Mouse (Mus musculus) heart, postnatal 25 days (tissue): ENCODE measurements at regions not wholly inside any gene's neighbourhood (a gene's known extent, or its start where the extent isn't known, plus 50 kb on each side); places are given as distances from the start of the nearest gene placed in this dataset.

ENCODE experiments used
- DNase-seq: peaks from one replicate; pipeline ENCODE4 v3.0.0; 2022; ENCODE audit warnings: low spot score
- intact Hi-C: fragments of 180-260 bp; cut with DNase I; formaldehyde crosslinking; loops from one replicate; pipeline ENCODE4 v1.15.1; 2025

DNA sequence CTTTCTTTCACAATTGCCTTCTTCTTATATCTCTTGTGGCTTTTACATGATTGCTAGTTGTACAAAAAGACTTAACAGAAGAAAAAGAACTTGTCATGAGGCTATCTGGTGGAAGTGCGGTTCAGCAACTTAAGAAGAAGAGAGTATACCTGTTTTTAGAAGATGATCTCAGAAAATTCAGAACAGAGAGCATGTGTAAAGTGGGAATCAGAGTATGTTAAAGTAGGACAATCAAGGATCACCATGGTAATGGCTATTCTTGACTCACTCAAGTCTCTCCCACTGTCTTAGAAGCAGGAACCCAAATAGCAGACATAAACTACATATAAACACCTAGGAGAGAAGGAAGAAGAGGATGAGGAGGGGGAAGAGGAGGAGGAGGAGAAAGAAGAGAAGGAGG, 857.9 kb upstream of the Nr2f1 start:
- DNase-seq = no peak
- intact Hi-C loops = no loop called here

DNA sequence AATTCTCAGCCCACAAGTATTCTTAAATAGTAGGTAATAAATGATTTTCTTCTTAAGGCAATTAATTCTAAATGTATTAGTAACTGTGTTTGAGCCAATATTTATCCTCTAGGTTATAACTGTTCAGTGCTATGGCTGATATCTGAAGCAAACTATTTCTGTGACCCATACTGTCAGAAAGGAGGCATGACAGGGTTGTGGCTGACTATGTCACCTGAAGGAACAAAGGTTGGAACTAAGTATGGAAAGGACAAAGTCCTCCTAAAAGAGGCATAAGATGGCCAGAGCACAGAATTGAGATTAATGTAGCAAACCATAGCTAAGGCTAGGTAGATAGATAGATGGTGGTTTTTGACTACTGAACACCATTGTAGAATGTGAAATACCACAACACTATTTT, 854.9 kb upstream of the Nr2f1 start:
- DNase-seq = no peak
- intact Hi-C loops = no loop called here

DNA sequence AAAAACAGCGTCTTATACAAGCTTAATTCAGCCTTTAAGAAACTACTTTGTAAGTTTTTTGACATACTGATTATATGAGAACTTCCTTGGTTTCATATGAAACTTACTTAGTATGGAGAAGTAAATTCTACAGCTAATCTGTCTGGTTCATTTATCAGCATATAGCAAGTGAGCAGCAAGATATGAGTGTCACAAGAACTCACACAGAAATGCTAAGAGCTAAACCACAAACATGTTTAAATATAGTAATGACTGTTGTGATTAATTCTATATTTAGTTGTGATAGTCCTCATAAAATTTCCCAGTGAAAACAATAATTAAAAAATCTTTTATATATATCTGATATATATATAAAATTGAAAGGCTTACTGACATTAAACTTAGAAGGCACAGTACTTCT, 853.9 kb upstream of the Nr2f1 start:
- no peak for DNase-seq
- intact Hi-C loops = no loop called here

DNA sequence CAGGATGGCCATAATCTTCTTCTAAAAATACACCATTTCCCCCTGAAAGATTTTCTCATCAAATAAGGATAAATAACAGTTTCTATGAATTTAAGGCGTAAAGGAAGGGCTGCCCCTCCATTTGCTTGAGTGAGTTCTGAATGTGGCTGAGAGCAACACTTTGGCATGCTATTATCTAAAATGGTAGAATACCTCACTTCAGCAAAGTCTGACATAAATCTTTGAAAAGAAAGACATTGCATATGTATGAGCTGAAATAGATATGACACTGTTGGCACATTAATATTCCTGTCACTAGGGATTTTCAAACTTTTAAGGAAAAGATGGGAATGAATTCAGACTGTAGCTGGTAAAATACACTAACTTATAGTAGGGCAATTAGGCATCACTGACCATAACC, 847.7 kb upstream of the Nr2f1 start:
- no peak for DNase-seq
- intact Hi-C loops = no loop called here

DNA sequence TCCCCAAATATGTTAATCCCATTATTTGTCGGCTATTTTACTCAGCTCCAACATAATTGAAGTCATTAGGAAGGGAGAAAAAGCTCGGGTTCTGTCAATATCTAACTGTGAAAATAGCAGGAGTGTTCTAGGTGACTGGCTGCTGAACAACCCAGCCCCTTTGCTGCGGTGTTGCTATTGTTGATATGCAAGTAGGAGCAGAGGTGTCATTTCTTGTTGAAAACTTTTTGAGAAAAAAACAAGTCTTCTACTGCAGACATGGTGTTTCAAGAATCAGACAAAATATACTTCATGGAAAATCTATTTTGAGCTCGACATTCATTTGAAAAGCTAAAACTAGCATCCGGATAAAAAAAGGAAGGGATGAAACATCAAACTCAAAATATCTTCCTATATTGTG, 845.1 kb upstream of the Nr2f1 start:
- no peak for DNase-seq
- intact Hi-C loops = no loop called here

DNA sequence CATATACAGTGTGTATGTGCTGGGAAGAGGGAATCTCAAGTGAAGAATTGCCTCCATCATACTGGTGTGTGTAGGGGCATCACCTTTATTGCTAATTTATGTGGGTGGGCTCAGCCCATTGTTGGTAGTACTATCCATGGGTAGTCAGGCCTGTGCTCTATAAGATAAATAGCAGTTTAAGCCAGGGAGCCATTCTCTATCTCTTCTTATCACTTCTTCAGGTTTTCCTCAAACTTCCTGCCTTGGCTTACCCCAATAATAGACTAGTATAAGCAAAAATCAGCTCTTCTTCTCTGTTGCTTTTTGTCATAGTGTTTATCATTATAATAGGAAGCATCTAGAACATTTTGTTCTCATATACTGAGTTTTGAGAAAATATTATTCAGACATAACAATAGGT, 838.3 kb upstream of the Nr2f1 start:
- intact Hi-C loops = no loop called here
- no peak for DNase-seq

DNA sequence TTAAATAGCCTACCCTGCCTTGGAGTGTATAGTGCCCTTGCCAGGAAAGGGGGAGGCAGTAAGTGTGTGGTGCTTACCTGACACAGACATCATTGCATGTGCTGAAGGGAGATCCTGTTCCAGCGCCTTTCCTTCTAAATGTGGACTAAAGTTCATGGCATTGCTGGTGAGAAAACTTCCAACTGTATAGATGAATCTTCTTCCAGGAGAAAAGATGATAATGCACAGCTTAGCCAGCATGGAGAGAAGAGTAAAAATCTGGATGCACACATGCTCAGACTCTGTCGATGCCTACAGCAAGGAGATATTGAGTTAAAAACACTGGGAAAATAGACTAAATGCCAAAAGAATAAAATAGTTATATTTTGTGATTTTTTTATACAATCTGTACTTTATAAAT, 835.7 kb upstream of the Nr2f1 start:
- intact Hi-C loops = no loop called here
- no peak for DNase-seq

DNA sequence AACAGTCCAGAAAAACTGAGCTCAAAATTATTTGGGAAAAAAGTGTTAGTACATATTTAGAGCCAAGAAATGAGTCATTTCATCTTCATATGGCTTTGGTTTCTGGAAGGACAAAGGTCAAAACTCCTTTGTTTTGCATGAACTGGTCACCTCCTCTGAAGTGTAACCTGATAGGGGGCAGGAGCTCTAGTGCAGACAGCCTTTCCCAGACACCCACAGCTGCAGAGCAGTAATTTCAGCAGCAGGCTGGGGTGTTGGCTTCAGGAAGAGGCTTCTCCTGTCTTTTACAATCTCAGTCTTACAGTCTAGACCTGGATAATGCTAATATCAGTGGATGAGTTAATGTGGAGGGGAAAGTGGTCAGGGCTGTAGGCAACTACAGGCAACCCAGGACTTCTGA, 830.4 kb upstream of the Nr2f1 start:
- intact Hi-C loops = loop anchor here (5.0 kb wide), 2 partner anchors 828 to 1048 kb away; no protein-coding TSS in a partner anchor
- DNase-seq = no peak

DNA sequence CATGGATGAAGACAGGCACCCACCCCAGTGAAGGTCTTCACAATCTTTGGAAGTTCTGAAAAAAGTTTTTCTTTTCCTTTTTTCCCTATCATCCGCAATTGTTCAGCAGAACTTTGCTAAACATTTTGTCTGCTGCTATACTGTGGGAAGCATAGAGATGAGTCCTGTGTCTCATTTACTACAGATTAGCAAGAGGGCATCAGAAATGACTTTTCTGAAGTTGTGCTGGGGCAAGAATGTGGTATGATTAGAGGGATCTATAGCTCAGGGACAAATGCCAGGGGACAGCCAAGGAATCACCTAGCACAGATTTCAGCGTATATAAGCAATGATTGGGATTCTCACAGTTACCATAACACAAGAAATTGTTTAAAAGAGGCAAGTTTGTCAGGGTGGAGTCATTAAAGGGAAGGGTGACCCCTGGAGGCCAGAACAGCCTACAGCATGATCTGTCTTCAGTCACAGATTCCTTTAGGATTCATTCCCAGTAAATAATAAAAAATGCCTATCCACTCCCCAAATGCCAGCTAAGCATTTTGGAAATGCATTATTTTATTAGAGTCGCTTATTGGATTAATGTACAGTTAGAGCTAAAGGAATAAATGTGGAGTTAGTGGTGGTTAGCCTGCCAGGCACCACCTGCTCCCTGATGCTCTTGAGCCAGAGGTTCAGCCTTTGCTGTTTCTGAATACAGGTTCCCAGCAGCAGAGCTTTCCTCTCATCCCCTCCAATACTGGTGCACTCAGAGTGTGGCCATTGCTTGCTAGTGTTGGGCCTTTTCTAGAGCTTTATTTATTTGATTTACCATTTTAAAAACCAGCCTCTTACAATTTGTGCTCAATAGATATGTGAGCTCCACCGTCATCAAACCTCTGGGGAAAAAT, 828.6 kb upstream of the Nr2f1 start:
- intact Hi-C loops = loop anchor here (5.0 kb wide), 2 partner anchors 826 to 1046 kb away; no protein-coding TSS in a partner anchor

DNA sequence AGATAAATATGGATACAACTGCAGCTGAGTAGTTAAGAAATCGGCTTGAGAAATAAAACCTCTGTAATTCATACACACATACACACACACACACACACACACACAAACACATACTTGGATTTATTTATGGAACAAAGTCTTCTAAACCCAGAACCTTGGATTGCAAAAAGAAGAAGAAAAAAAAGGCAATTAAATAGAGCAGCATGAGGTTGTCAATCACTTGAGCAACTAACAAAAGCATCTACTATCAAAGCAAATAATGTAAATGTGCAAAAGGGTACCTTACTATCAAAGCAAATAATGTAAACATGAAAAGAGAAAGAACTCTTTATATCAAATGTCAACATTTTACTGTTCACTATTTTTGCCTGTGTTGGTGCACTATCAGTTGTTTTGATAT, 826.1 kb upstream of the Nr2f1 start:
- DNase-seq = no peak
- intact Hi-C loops = loop anchor here (5.0 kb wide), 2 partner anchors 823 to 1043 kb away; no protein-coding TSS in a partner anchor

More for the DNA sequence above, 828.6 kb upstream of the Nr2f1 start:
- DNase-seq = no peak

DNA sequence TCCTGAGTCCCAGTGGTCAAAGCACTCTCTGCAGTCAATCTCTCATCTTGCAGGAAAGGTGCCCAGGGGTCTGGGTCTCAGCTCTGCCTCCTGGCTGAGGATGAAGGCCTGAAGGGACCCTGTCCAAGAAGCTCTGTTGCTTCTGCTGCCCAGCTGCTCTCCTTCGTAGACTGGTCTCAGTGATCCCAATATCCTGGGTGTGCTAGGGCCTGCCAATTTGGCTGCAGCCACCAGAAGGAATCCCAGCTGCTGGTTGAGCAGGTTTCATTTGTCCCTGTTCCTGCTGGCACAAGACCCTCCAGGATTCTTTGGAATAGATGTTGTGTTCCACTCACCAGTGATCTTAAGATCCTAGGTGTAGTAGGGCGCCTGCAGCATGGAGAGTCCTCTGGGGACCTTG, 818.5 kb upstream of the Nr2f1 start:
- no peak for DNase-seq
- intact Hi-C loops = no loop called here

DNA sequence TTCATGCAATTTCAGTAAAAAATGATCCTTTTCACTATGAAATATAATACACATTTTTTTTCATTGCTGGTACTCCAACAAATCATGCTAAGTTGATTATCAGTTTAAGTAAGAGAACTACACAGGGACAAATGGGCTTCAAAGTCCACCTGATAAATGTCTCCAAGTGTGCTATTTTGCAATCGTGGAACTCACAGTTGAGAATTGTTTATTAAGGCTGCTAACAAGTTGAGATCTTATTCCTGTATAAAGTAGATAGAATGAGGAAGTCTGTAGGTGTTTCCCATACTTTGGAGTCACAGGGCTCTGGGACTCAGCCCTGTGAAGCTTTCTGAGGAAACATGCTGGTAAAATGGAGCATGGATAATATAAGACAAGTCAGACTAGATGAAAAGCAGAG, 803.8 kb upstream of the Nr2f1 start:
- DNase-seq = no peak
- intact Hi-C loops = no loop called here

DNA sequence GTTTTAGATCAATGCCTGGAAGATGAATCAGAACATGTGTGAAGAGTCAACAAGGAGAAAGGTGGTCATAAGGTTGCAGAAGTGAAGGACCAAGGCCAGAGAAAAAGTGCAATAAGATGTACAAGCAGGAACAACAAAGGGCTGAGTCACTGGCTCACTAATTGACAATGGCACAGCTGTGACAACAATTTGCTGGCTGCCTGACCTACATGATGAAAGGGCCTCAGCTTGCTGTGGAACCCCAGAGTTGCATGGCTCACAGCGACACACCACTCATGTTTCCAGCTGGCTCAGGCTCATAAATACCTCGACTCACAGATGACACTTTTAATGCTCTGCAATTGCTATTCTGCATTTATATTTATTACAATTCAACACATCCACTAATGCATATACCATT, 799.3 kb upstream of the Nr2f1 start:
- no peak for DNase-seq
- intact Hi-C loops = no loop called here

DNA sequence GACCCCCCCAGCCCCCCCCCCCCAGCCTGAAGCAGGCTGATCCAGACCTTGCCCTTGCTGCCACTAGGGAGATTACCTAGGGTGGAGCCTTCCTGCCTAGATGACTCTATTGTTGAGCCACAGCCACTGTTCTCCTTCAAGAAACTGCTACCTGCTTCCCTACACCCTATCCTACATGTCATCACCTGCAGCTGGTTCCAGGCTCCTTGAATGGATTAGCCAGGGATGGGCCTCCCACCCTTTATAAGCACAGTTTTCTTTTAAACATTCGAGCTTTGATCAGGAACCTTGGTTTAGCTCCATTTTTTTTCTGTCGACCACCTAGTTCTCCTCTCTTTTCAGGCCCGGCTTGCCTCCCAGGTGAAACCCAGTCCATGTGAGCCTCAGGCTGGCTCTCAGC, 792.8 kb upstream of the Nr2f1 start:
- intact Hi-C loops = no loop called here
- no peak for DNase-seq

DNA sequence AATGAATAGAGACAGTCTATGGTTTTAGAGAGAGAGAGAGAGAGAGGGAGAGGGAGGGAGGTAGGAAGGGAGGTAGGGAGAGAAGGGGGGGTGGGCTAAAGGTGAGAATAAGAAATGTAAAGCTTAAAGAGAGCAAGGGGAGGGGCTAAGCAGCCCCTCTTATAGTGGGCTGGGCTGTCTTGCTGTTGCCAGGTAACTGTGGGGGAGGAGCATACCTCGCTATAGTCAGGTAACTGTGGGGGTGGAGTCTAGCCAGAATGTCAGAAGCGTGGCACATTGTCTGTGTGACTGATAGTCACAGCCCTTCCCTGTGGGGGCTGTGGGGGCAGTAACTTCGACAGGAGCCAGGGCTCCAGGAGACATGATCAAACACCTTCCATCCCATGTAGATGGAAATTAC, 786.4 kb upstream of the Nr2f1 start:
- intact Hi-C loops = no loop called here
- DNase-seq = no peak

DNA sequence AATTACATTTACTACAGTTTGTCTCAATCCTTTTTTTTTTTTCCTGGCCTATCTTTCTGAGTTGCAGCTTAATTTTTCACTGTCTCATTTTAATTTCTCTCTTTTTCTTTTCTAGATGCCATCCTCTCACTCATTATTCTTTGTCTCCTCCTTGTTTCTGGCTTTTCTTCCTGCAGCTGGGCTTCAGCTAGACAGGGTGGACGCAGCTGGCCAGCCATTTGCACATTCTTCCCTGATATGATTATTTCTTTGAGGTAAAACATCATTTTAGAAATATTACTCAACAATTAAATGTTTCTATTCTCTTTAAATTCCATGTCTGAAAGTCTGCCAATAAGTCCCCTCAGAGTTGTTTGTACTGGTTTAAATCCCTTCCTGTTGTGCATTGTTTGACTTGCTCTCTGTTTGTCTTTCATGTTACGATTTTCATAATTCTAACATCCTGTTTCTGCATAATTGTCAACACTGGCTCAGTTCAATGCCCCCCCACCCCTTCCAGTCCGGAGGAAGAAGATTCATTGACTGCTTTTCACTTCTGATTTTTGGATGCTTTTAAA, 777.7 kb upstream of the Nr2f1 start:
- intact Hi-C loops = no loop called here
- no peak for DNase-seq

DNA sequence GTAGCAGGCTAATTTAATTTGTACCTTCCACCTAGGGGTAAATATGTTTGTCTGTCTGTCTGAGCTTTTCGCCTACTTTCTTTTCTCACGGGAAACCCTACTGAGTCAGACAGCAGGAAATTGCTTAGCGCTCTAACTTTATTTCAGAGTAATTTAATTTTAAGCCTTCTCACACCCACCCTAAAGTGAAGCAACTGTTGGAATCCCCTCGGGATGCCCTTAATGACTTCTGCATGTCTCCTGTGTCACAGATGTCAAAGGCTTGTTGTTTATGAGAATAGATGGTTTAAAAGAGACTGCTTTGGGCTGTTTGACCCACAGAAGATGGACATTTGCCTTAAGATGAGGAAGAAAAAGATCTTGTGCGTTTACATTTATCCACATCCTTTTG, 738.8 kb upstream of the Nr2f1 start:
- intact Hi-C loops = no loop called here
- no peak for DNase-seq

DNA sequence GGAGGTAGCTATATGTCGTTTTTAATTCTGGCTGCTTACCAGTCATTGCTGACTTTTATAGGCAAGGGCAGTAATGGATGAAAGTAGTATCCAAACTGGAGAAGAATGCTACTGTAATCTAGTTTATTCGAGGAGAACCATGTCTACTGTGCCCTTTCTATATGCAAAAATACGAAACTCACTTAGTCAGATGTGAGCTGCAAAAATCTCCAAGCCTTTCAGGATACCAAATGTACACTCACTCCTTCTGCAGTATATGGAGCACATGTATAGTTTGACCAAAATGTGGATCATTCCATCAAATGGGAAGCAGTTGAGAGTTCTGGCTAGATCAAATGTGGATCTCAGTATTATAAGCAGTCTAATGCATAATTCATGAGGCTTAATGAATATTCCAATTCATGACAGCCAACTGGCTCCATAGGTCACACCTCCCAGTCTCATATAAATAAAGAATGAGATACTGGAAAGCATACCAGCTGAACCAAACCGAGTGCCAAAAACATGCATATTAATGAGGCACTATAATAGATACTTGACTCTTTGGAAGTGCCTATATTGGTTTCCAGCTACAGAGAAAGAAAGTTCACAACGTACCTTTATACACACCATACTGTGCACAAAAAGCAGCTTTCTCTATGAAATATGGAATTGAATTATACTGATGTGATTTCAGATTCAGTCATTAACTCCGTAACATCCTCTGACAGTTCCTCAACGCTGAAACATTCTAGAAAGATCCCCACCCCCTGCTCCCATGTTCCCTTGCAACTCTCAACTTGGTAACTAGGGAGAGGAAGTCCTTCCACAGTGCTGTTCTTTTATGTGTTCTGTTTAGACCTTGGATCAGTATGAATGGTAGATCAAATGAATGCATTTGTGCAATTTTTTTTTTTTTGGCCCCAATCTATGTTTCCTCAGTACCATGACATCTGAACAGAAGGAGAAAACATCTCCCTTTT, 738.1 kb upstream of the Nr2f1 start:
- intact Hi-C loops = no loop called here
- DNase-seq = no peak

DNA sequence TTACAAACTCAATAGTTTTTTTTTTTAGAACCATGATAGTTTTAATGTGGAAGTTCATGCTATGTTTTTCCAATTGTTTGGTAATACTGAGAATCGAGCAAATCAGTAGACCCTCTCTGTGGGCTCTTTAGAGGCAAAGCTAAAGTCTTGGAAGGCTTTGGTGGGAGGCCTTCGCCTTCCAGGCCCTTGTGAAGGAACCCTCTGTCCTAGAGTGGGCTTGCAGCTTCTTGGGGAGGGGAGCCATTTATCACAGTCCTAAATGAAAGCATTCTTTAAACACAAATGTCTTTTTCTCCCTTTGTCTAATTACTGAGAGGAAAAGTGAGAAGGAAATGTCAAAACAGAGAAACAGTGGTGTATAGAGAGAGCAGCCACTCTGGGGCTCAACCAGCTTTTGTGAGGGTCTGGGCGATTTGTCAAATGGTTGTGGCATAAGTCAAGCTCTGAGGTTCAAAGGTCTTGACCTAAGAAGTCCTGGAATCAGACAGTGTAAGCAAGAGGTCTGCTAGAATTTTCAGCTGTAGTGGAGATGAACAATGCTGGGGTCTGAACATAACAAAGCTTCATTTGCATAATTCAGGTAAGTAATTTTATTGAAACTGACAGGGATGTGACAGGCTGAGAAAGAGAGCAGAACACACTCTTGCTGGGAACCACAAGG, 736.6 kb upstream of the Nr2f1 start:
- intact Hi-C loops = no loop called here
- no peak for DNase-seq

DNA sequence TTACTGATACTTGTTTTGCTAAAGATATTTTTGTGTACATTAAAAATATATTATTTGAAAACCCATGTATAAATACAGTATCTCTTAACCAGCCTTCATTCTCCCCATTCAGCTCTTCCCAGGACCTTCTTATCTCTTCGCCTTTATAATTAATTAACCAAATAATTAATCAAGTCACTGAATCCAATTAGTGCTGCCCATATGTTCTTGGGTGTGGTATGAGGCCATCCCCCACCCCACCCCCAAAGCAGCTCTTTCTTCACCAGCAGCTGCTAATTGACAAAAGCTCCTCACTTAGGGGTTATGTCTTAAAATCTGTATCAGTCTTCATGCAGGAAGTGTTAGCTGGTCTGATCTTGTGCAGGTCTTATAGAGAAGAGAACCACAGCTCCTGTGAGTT, 728.8 kb upstream of the Nr2f1 start:
- no peak for DNase-seq
- intact Hi-C loops = no loop called here
